Mouse (Mus musculus) natural killer cell, adult 2 months (primary cell): ENCODE measurements around the gene Mfsd10.

Experiments
- DNase-seq, 2 experiments: peaks; one replicate each; pipeline ENCODE4 v3.0.0; 2022; ENCODE audit warnings: low spot score in 2 of 2

Gene Mfsd10

GRCm38 (mm10) chr5:34636481-34637287 lies at the start of gene Mfsd10:
Mfsd10 (minus strand) TSS chr5:34637212.
- DNase-seq: peak; percentile 55 to 71

DNA sequence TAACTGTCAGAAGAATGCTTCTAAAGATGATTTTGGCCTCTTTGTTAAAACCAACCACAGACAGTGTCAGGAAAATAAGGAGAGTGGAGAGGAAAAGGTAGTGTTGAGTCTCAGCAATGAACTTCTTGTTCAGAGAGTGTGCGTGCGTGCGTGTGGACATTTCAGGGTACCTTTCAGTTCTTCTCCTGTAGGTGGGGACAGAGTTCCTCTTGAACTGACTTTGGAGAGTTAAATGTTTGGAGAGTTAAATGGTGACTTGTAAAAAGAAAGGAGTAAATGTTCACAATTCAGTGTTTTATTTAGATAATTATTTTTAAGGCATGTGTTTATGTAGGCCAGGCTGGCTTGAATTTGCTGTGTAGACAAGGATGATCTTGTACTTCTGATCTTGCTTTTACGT lies 33.3 kb upstream of the Mfsd10 start:
- no peak for DNase-seq

DNA sequence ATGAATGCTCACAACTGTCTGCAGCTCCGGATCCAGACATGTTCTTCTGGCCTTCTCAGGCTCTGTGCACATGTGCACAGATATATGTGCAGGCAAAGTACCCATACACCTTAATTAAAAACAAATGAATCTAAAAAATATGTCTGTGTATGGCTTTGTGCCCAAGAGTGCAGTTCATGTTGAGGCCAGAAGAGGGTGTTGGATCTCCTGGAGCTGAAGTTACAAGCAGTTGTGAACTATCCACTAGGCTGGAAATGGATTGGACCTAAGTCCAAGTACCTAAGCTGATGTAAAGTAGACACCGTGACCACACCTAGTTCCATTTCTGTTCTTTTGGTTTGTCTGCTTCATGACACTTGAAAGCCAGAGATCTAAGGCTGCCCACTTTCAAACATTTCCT lies 32.5 kb upstream of the Mfsd10 start:
- no peak for DNase-seq

DNA sequence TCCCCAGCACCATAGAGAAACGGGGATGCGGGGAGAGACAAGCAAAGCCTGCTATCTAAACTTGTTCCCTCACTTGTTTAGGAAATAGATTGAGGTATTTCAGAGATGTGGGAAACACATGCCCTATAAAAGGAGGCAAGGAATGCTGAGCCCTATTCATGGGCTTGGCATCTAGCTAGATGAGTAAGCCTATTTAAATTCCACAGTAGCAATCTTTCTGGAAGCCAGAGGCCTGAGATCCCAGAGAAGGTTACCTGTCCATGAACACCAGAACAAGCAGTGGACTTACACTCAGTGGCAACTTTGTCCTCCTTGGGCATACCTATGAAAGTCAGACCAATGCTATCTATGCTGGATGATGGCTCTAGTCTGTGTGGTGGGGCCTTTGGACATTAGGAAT lies 26.2 kb upstream of the Mfsd10 start:
- no peak for DNase-seq

- DNase-seq: no peak
Observed at GRCm38 (mm10) chr5:34661909-34662308, 24.9 kb upstream of the Mfsd10 start.

DNA sequence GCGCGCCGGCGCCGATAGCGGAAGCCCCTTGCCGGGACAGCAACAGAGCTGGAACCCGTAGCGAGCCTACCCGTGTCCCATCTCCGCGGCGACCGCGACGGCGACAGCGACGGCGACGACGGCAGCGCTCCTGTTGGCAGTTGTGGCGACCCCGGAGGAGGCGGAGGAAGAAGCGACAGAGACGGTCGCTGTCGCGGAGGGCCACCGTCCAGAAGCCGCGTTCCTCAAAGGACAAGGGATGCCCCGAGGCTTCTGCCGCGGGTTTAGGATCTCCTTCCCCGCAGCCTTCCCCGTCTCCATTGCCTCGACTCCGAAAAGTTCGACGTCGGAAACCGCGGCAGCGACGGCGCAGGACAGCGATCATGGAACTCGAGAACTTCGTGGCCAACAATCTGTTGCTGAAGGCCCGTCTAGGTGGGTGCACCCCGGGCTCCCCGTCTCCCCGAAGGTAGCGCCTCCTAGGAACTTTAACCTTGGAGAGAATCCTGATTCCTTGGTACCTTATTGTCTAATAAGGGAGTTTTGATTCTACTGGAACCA lies 23.6 kb upstream of the Mfsd10 start:
- no peak for DNase-seq

GRCm38 (mm10) chr5:34659686-34660590 lies 22.9 kb upstream of the Mfsd10 start, which contains the start of the genes Nop14 and Grk4:
Nop14 (minus strand) TSS chr5:34660148.
Grk4 (plus strand) TSS chr5:34660379.
- DNase-seq: peak; percentile 99

- DNase-seq: no peak
Observed at GRCm38 (mm10) chr5:34657556-34657955, 20.5 kb upstream of the Mfsd10 start.

DNA sequence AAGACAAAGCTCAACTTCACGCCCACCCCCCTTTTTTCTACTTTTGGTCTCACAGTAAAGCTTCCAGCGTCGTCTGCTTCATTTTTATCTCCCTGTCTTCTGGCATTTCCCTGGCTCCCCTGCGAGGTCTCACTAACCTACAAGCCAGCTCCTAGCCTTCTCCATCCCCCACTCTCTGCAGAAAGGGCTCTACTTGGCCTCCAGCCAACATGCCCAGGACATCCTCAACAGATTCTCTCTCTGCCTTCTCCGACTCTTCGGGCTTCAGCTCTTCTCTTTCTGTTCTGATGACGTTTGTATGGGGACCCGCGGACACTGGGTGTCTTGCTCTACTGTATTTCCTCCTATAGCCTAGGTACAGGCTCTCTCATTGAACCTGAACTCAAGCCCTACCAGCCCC lies 17.9 kb upstream of the Mfsd10 start:
- no peak for DNase-seq

GRCm38 (mm10) chr5:34652961-34653360 lies 15.9 kb upstream of the Mfsd10 start:
- DNase-seq: no peak

- DNase-seq: peak; percentile 63 to 80
Observed at GRCm38 (mm10) chr5:34647581-34647980, 10.6 kb upstream of the Mfsd10 start.

- DNase-seq: peak; percentile 12 to 36
Observed at GRCm38 (mm10) chr5:34642932-34643331, 5.9 kb upstream of the Mfsd10 start.

DNA sequence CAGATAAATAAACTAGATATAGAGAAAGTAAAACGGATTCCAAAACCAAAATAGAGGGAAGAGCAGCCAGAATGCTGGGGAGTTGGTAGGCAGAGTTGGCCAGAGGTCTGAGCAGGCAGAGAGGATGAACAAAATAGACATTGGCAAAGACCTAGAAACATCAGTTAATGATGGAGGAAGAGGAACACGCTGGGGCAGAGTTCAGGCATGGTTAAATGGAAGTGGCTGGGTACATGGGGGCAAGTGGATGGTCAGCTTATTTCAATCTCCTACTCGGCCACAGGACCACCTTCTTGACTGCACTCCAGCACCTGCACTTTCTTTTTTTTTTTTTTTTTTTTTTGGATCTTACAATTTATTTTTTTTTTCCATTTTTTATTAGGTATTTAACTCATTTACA lies 5.0 kb upstream of the Mfsd10 start:
- DNase-seq: no peak

GRCm38 (mm10) chr5:34637591-34638156 lies 662 bp upstream of the Mfsd10 start:
- no peak for DNase-seq

DNA sequence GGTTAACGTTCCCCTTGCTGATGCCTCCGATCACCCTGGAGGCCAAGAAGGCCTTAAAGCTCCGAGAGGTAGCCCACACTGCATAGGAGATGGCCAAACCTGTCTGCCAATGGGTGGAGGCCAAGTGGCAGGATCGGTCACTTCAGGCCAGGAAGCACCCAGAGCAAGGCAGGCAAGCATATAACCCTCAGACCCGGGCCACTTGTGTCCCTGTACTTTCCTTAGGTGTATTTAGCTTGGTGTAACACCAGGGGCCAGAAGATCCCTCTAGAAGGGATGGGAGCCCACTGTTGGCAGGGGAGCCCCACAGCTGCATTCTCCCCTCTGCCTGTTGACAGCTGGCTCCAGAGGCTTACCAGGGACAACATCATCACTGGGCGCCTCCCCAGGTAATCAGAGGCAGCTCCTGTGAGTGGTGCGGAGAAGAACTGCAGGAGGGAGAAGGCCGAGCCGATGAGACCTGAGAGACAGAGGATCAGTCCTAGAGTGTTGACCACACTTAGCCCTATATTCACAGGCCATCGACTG lies 1.3 kb downstream of the Mfsd10 start:
- no peak for DNase-seq

DNA sequence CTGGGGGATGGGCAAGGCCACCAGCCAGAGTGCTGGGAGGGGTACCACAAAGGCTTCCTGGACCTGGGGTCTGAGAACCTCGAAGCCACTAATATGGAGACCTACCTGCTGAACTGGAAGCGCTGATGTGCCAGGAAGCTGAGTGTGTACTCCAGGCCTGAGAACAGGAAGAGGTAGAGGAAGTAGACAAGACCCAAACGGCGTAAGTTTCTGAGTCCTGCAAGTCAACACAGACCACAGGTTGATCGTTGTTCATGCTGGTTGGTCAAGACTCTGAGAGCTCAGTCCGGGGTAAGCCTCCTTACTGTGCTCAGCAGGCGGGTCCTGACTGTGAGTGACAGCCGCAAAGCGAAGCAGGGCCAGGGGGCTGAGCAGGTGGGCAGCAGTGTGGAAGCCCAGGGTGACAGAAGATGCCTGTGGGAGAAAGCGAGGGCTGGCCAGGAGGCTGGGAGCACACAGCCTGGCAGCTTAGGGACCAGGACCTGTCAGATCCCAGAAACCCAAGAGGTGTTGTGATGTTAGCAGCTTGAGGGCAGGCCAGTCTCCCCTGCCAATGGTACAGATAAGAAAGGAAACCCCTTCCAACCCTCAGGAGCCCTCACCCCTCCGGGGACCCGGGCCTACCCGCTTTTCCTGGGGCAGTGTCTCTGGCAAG lies 2.1 kb downstream of the Mfsd10 start:
- peak; percentile 46 to 48 for DNase-seq

DNA sequence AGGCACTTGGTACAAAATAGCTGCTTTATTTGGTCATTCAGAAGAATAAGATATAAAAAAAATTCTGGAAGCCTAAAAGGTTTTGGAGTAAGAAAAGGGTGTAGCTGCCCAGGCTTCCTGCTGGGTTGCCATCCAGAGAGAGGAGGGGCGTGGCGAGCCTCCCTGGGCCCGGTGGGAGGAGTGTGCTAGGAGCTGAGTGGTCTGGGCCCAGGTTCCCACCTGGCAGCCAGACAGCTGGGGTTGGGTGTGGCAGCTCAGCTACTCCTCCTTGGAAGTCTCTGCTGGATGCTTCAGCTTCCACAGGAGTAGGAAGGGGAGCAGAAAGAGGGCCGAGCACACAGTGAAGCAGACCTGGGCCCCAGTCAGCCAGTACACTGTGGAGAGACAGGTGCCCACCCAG lies 3.4 kb downstream of the Mfsd10 start:
- DNase-seq: no peak

- no peak for DNase-seq
Observed at GRCm38 (mm10) chr5:34632996-34633395, 4.0 kb downstream of the Mfsd10 start.

- DNase-seq: no peak
Observed at GRCm38 (mm10) chr5:34609966-34610365, 27.0 kb downstream of the Mfsd10 start.

GRCm38 (mm10) chr5:34608226-34608625 lies 28.8 kb downstream of the Mfsd10 start:
- no peak for DNase-seq
